Mouse (Mus musculus) embryonic facial prominence, embryonic 13.5 days (tissue): Measurements from ENCODE around the gene Rpe. TPM values are rescaled to one million over a fixed set of nuclear protein-coding genes. Genes with fewer than 3 reads are reported as not detected.

Source experiments
- polyA plus RNA-seq: library from polyadenylated mRNA; unstranded; fragments of >200 nt; fragmentation: Nextera tagmentation; extraction: Ambion mirVana; gene quantifications from 2 replicates; pipeline ENCODE4 v1.2.1, GENCODE M21; 2015

Gene Rpe
- polyA plus RNA-seq, 1 experiment from 2014 or later: 44.2 TPM

Other genes starting within 250 kb of the Rpe start
- 0.14 and 0.56 TPM in 2 replicates for gene Unc80, start 232.5 kb upstream of the Rpe start, polyA plus RNA-seq
- 21.7 and 23.1 TPM in 2 replicates for gene Kansl1l, start 116.7 kb downstream of the Rpe start, polyA plus RNA-seq
- gene Acadl, start 162.4 kb downstream of the Rpe start, polyA plus RNA-seq: 53.5 and 65.6 TPM in 2 replicates
- gene Myl1, start 244.6 kb downstream of the Rpe start, polyA plus RNA-seq: 33.2 and 39.3 TPM in 2 replicates